Comparison of ENCODE assay signal across 17 mouse cellular contexts in genomic region chr15:38575254-38575653, GRCm38 (mm10).
"Had no signal": no experiment of that assay in that cellular context is flagged by ENCODE, and none has a peak within 500 bp of the region (broad histone marks: within the 10 kb centered on the region; RNA-seq: fewer than 3 reads in every experiment).

No protein-coding gene starts in this region.

- H3K9ac ChIP-seq: liver, postnatal 0 days; lung, embryonic 15.5 days; midbrain, embryonic 13.5 days; midbrain, embryonic 15.5 days; neural tube, embryonic 12.5 days; stomach, embryonic 15.5 days had no signal

- H3K27ac ChIP-seq: lung, embryonic 15.5 days; macrophage; midbrain, embryonic 13.5 days; midbrain, embryonic 15.5 days; neural tube, embryonic 12.5 days; stomach, embryonic 15.5 days; stomach, postnatal 0 days had no signal

- H3K4me2 ChIP-seq: lung, embryonic 15.5 days; midbrain, embryonic 11.5 days; midbrain, embryonic 13.5 days; midbrain, embryonic 15.5 days; neural tube, embryonic 12.5 days; stomach, embryonic 15.5 days had no signal

- DNase-seq: liver, postnatal 0 days; lung, adult 2 months; lung, postnatal 14 days; lung, postnatal 36 days; right cerebral cortex, postnatal 14 days; thymus, adult 2 months; thymus, postnatal 25 days; thymus, postnatal 4 days had no signal

- H3K36me3 ChIP-seq: lung, embryonic 15.5 days; midbrain, embryonic 13.5 days; midbrain, embryonic 15.5 days; neural tube, embryonic 12.5 days; stomach, embryonic 15.5 days had no signal

- H3K27me3 ChIP-seq: lung, embryonic 15.5 days; midbrain, embryonic 13.5 days; midbrain, embryonic 15.5 days; neural tube, embryonic 12.5 days; stomach, embryonic 15.5 days had no signal

- H3K4me3 ChIP-seq: lung, embryonic 15.5 days; megakaryocyte, embryonic 14.5 days; midbrain, embryonic 13.5 days; midbrain, embryonic 15.5 days; neural tube, embryonic 12.5 days; stomach, embryonic 15.5 days had no signal

- H3K4me1 ChIP-seq: lung, embryonic 15.5 days; midbrain, embryonic 13.5 days; midbrain, embryonic 15.5 days; neural tube, embryonic 12.5 days; stomach, embryonic 15.5 days had no signal

- H3K9me3 ChIP-seq: lung, embryonic 15.5 days; megakaryocyte, embryonic 14.5 days; midbrain, embryonic 13.5 days; midbrain, embryonic 15.5 days; neural tube, embryonic 12.5 days; stomach, embryonic 15.5 days had no signal
